20 mouse cellular contexts compared by ENCODE assay signal in the genomic region with DNA sequence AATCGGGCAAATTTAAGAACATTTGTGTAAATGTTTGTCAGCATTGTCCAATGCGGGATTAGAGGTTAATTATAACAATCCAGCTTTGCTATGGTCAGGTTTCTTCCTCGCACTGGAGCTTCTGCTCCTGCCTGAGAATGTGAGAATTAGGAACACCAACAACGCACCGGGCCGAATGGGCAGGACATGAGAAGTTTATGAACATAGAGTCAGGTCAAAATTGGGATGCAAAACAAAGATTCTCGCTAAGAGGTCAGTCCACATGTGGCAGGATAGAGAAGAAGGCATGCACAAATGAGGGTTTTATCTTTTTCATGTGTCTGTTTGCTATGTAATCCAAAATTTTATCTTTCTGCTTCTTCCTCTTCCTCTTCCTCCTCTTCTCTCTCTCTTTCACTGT.
DNase-seq lines count a peak whose midpoint lies in the region; ATAC-seq lines count a peak whose summit lies in the region.
"Had no signal": no experiment of that assay in that cellular context is flagged by ENCODE, and none has a peak within 500 bp of the region (broad histone marks: within the 10 kb centered on the region; RNA-seq: fewer than 3 reads in every experiment).

No protein-coding gene starts in this region.

- ATAC-seq in heart, embryonic 16.5 days (replicated peaks; ENCODE audit: extremely low read depth, insufficient read depth, low FRiP score), result no peak
- no peak for ATAC-seq in heart, embryonic 11.5 days (replicated peaks; ENCODE audit: insufficient number of reproducible peaks, low FRiP score, low TSS enrichment)
- no peak for ATAC-seq in hindbrain, embryonic 14.5 days (ENCODE audit: low FRiP score)
- no peak for ATAC-seq in midbrain, embryonic 14.5 days (ENCODE audit: low FRiP score, low TSS enrichment)

- no peaks in the 10 kb centered on the region for H3K36me3 ChIP-seq in heart, embryonic 16.5 days (ENCODE audit: control insufficient read depth, insufficient read depth)
- H3K36me3 ChIP-seq in heart, embryonic 11.5 days (ENCODE audit: control insufficient read depth, insufficient read depth, low read length), result no peaks in the 10 kb centered on the region
- no peaks in the 10 kb centered on the region for H3K36me3 ChIP-seq in hindbrain, embryonic 14.5 days (replicated peaks; ENCODE audit: control insufficient read depth, insufficient read depth)
- H3K36me3 ChIP-seq in midbrain, embryonic 14.5 days (ENCODE audit: control insufficient read depth, insufficient read depth, low read length), result no peaks in the 10 kb centered on the region
- H3K36me3 ChIP-seq: embryonic facial prominence, embryonic 13.5 days; heart, embryonic 15.5 days had no signal

- no peaks in the 10 kb centered on the region for H3K27me3 ChIP-seq in heart, embryonic 16.5 days (ENCODE audit: control insufficient read depth, insufficient read depth, low read length)
- H3K27me3 ChIP-seq in heart, embryonic 11.5 days (ENCODE audit: control insufficient read depth, insufficient read depth, low read length), result no peaks in the 10 kb centered on the region
- no peaks in the 10 kb centered on the region for H3K27me3 ChIP-seq in hindbrain, embryonic 14.5 days (ENCODE audit: control insufficient read depth, insufficient read depth, low read length)
- no peaks in the 10 kb centered on the region for H3K27me3 ChIP-seq in midbrain, embryonic 14.5 days (ENCODE audit: control insufficient read depth, insufficient read depth, low read length)
- H3K27me3 ChIP-seq: embryonic facial prominence, embryonic 13.5 days; heart, embryonic 15.5 days; megakaryocyte, embryonic 14.5 days had no signal

- H3K4me3 ChIP-seq in heart, embryonic 16.5 days (ENCODE audit: low read length), result no peak overlapping the region
- H3K4me3 ChIP-seq in heart, embryonic 11.5 days (ENCODE audit: low read depth, low read length), result no peak overlapping the region
- H3K4me3 ChIP-seq in hindbrain, embryonic 14.5 days (replicated peaks; ENCODE audit: low read length), result no peak overlapping the region
- H3K4me3 ChIP-seq in midbrain, embryonic 14.5 days (replicated peaks; ENCODE audit: low read depth, low read length), result no peak overlapping the region
- H3K4me3 ChIP-seq: embryonic facial prominence, embryonic 13.5 days; heart, embryonic 15.5 days; layer of hippocampus, adult 2 months; left cerebral cortex, adult 2 months; megakaryocyte, embryonic 14.5 days had no signal

- H3K9me3 ChIP-seq in heart, embryonic 16.5 days (replicated peaks; ENCODE audit: control insufficient read depth, low read length), result no peaks in the 10 kb centered on the region
- H3K9me3 ChIP-seq in heart, embryonic 11.5 days (replicated peaks; ENCODE audit: control insufficient read depth, low read length), result no peaks in the 10 kb centered on the region
- no peaks in the 10 kb centered on the region for H3K9me3 ChIP-seq in hindbrain, embryonic 14.5 days (ENCODE audit: control insufficient read depth, low read length)
- H3K9me3 ChIP-seq in midbrain, embryonic 14.5 days (ENCODE audit: control insufficient read depth, low read length), result no peaks in the 10 kb centered on the region
- H3K9me3 ChIP-seq: embryonic facial prominence, embryonic 13.5 days; heart, embryonic 15.5 days had no signal

- H3K27ac ChIP-seq in heart, embryonic 16.5 days (ENCODE audit: low read length), result peak overlapping the region; percentile 91; the same call in 1 of the 2 replicates
- H3K27ac ChIP-seq in heart, embryonic 11.5 days (ENCODE audit: low read depth, low read length), result no peak overlapping the region
- H3K27ac ChIP-seq in hindbrain, embryonic 14.5 days, result peak overlapping the region; percentile 69; the same call in 1 of the 2 replicates
- H3K27ac ChIP-seq in midbrain, embryonic 14.5 days (replicated peaks; ENCODE audit: low read depth, low read length), result peak overlapping the region; percentile 55; the same call in 1 of the 2 replicates
- H3K27ac ChIP-seq: embryonic facial prominence, embryonic 13.5 days; layer of hippocampus, adult 2 months; left cerebral cortex, adult 2 months had no signal

- H3K9ac ChIP-seq in heart, embryonic 16.5 days (ENCODE audit: low read length), result no peak overlapping the region
- no peak overlapping the region for H3K9ac ChIP-seq in heart, embryonic 11.5 days (ENCODE audit: low read depth, low read length)
- no peak overlapping the region for H3K9ac ChIP-seq in hindbrain, embryonic 14.5 days
- H3K9ac ChIP-seq in midbrain, embryonic 14.5 days (replicated peaks; ENCODE audit: low read length), result no peak overlapping the region
- H3K9ac ChIP-seq: embryonic facial prominence, embryonic 13.5 days; heart, embryonic 15.5 days had no signal

- H3K4me1 ChIP-seq in heart, embryonic 16.5 days (ENCODE audit: control insufficient read depth, insufficient read depth, low read length), result peaks cover 16% of the 10 kb centered on the region
- peaks cover 4% of the 10 kb centered on the region; the same call in 1 of the 2 replicates for H3K4me1 ChIP-seq in heart, embryonic 11.5 days (ENCODE audit: control insufficient read depth, insufficient read depth, low read length)
- peaks cover 12% of the 10 kb centered on the region for H3K4me1 ChIP-seq in hindbrain, embryonic 14.5 days (replicated peaks; ENCODE audit: control insufficient read depth, insufficient read depth, low read length)
- H3K4me1 ChIP-seq in midbrain, embryonic 14.5 days (ENCODE audit: control insufficient read depth, insufficient read depth, low read length), result peaks cover 27% of the 10 kb centered on the region
- H3K4me1 ChIP-seq: megakaryocyte, embryonic 14.5 days had no signal

- 87% methylated on average over 7 of the region's 7 CpGs for WGBS in heart, embryonic 16.5 days
- WGBS in heart, embryonic 11.5 days (ENCODE audit: insufficient replicate concordance), result 81% methylated on average over 7 of the region's 7 CpGs
- 29% methylated on average over 7 of the region's 7 CpGs for WGBS in hindbrain, embryonic 14.5 days
- 7% methylated on average over 7 of the region's 7 CpGs for WGBS in midbrain, embryonic 14.5 days

- DNase-seq in embryo, embryonic 11 days, result peak; percentile 14
- DNase-seq in embryo, embryonic 10 days (ENCODE audit: low spot score), result no peak
- DNase-seq in hindbrain, embryonic 14.5 days (ENCODE audit: low spot score), result no peak
- DNase-seq in midbrain, embryonic 14.5 days, result peak; percentile 27
- DNase-seq in testis, postnatal 10 days (ENCODE audit: low spot score), result no peak
- no peak for DNase-seq in urinary bladder, postnatal 36 days (ENCODE audit: low spot score in 2 of 2)
- DNase-seq: adrenal gland, adult 2 months; cerebellum, adult 8-10 months; kidney, adult 18-20 months; lung, adult 18-20 months; lung, postnatal 14 days; thymus, postnatal 36 days had no signal

- no peak overlapping the region for H3K4me2 ChIP-seq in heart, embryonic 16.5 days (ENCODE audit: low read depth, low read length)
- no peak overlapping the region for H3K4me2 ChIP-seq in heart, embryonic 11.5 days
- H3K4me2 ChIP-seq in hindbrain, embryonic 14.5 days (replicated peaks), result no peak overlapping the region
- H3K4me2 ChIP-seq in midbrain, embryonic 14.5 days (ENCODE audit: low read length), result no peak overlapping the region
- H3K4me2 ChIP-seq: embryonic facial prominence, embryonic 13.5 days; liver, embryonic 11.5 days had no signal

Comparison
In these comparisons a context has a peak if more than half of its experiments do, and no peak if none do; other contexts are left out.
1. DNase-seq: peak in embryo, embryonic 11 days (single experiment) and midbrain, embryonic 14.5 days (single experiment); none in embryo, embryonic 10 days (single experiment), hindbrain, embryonic 14.5 days (single experiment), testis, postnatal 10 days (single experiment) and urinary bladder, postnatal 36 days (0 of 2).